Mouse (Mus musculus): Measurements from ENCODE around the gene Eif4g1. TPM values are rescaled to one million over a fixed set of nuclear protein-coding genes. Genes with fewer than 3 reads are reported as not detected.

Gene Eif4g1
- polyA plus RNA-seq, 2 experiments, result 148 to 299 TPM

GRCm38 (mm10) chr16:20672965-20673705 is 5.0 kb downstream of the Eif4g1 start:
- H3K4me3 ChIP-seq (replicated peaks; ENCODE audit: low read length), result peak overlapping the region; percentile 96
- no peaks in the 10 kb centered on the region for H3K9me3 ChIP-seq (ENCODE audit: control insufficient read depth, low read length)
- H3K27ac ChIP-seq (replicated peaks; ENCODE audit: low read depth, low read length), result peak overlapping the region; percentile 95
- peak; percentile 23 for DNase-seq (ENCODE audit: low spot score)
- peaks cover 40% of the 10 kb centered on the region for H3K36me3 ChIP-seq (ENCODE audit: control insufficient read depth, insufficient read depth, low read length)
- no peaks in the 10 kb centered on the region for H3K27me3 ChIP-seq (ENCODE audit: control insufficient read depth, insufficient read depth, low read length)
- H3K9ac ChIP-seq (ENCODE audit: low read depth, low read length, severe bottlenecking), result peak overlapping the region; percentile 95
- peak; percentile 75 for ATAC-seq (ENCODE audit: low FRiP score, low read depth)
- no peak for TF ChIP-seq POLR2A (IDR thresholded peaks at IDR 0.05; ENCODE audit: borderline replicate concordance, extremely low read depth, insufficient read depth, insufficient read length)
- H3K4me2 ChIP-seq (replicated peaks; ENCODE audit: low read depth, low read length, severe bottlenecking), result peak overlapping the region; percentile 83
- WGBS, result 0% methylated on average over 25 of the region's 78 CpGs
- peaks cover 17% of the 10 kb centered on the region for H3K4me1 ChIP-seq (ENCODE audit: control insufficient read depth, insufficient read depth, low read length)

GRCm38 (mm10) chr16:20673706-20674303 is 5.7 kb downstream of the Eif4g1 start:
- 4% methylated on average over 14 of the region's 14 CpGs for WGBS
- H3K36me3 ChIP-seq (ENCODE audit: control insufficient read depth, insufficient read depth, low read length), result peaks cover 47% of the 10 kb centered on the region
- peak overlapping the region; percentile 96 for H3K4me3 ChIP-seq (replicated peaks; ENCODE audit: low read length)

GRCm38 (mm10) chr16:20675213-20675612 is 7.1 kb downstream of the Eif4g1 start:
- 90% methylated on average over 6 of the region's 6 CpGs for WGBS
- DNase-seq (ENCODE audit: low spot score) (no peak), ATAC-seq (ENCODE audit: low FRiP score, low read depth) (no peak)
- no peak overlapping the region for H3K4me3 ChIP-seq (replicated peaks; ENCODE audit: low read length)
- no peak for TF ChIP-seq POLR2A (IDR thresholded peaks at IDR 0.05; ENCODE audit: borderline replicate concordance, extremely low read depth, insufficient read depth, insufficient read length)
- H3K27ac ChIP-seq (replicated peaks; ENCODE audit: low read depth, low read length), result no peak overlapping the region
- no peak overlapping the region for H3K9ac ChIP-seq (ENCODE audit: low read depth, low read length, severe bottlenecking)
- H3K4me1 ChIP-seq (ENCODE audit: control insufficient read depth, insufficient read depth, low read length), result peaks cover 17% of the 10 kb centered on the region
- H3K27me3 ChIP-seq (ENCODE audit: control insufficient read depth, insufficient read depth, low read length), result no peaks in the 10 kb centered on the region
- H3K4me2 ChIP-seq (replicated peaks; ENCODE audit: low read depth, low read length, severe bottlenecking), result 0 out of 2 replicates have a peak overlapping the region, but pooled peaks have one; percentile 17
- peaks cover 60% of the 10 kb centered on the region for H3K36me3 ChIP-seq (ENCODE audit: control insufficient read depth, insufficient read depth, low read length)
- H3K9me3 ChIP-seq (ENCODE audit: control insufficient read depth, low read length), result no peaks in the 10 kb centered on the region

More at GRCm38 (mm10) chr16:20673706-20674303, 5.7 kb downstream of the Eif4g1 start:
- H3K27me3 ChIP-seq (ENCODE audit: control insufficient read depth, insufficient read depth, low read length), result no peaks in the 10 kb centered on the region
- peak overlapping the region; percentile 95 for H3K9ac ChIP-seq (ENCODE audit: low read depth, low read length, severe bottlenecking)
- no peak for TF ChIP-seq POLR2A (IDR thresholded peaks at IDR 0.05; ENCODE audit: borderline replicate concordance, extremely low read depth, insufficient read depth, insufficient read length)
- peak overlapping the region; percentile 83 for H3K4me2 ChIP-seq (replicated peaks; ENCODE audit: low read depth, low read length, severe bottlenecking)
- H3K27ac ChIP-seq (replicated peaks; ENCODE audit: low read depth, low read length), result peak overlapping the region; percentile 95
- DNase-seq (ENCODE audit: low spot score) (no peak), ATAC-seq (ENCODE audit: low FRiP score, low read depth) (no peak)
- H3K4me1 ChIP-seq (ENCODE audit: control insufficient read depth, insufficient read depth, low read length), result peaks cover 17% of the 10 kb centered on the region
- H3K9me3 ChIP-seq (ENCODE audit: control insufficient read depth, low read length), result no peaks in the 10 kb centered on the region

- Histone ChIP-seq H3K4me1 (ENCODE audit: control insufficient read depth, insufficient read depth, low read length) (peaks cover 17% of the 10 kb centered on the region), H3K9ac (ENCODE audit: low read depth, low read length, severe bottlenecking) (no peak overlapping the region), H3K27me3 (ENCODE audit: control insufficient read depth, insufficient read depth, low read length) (no peaks in the 10 kb centered on the region), H3K4me3 (replicated peaks; ENCODE audit: low read length) (no peak overlapping the region), H3K36me3 (ENCODE audit: control insufficient read depth, insufficient read depth, low read length) (peaks cover 75% of the 10 kb centered on the region), H3K27ac (replicated peaks; ENCODE audit: low read depth, low read length) (no peak overlapping the region), H3K9me3 (ENCODE audit: control insufficient read depth, low read length) (no peaks in the 10 kb centered on the region), H3K4me2 (replicated peaks; ENCODE audit: low read depth, low read length, severe bottlenecking) (no peak overlapping the region)
- 59% methylated on average over 4 of the region's 4 CpGs for WGBS
- ATAC-seq (ENCODE audit: low FRiP score, low read depth), result no peak
- no peak for DNase-seq (ENCODE audit: low spot score)
- TF ChIP-seq POLR2A (IDR thresholded peaks at IDR 0.05; ENCODE audit: borderline replicate concordance, extremely low read depth, insufficient read depth, insufficient read length), result no peak
Observed at GRCm38 (mm10) chr16:20676702-20677101, 8.6 kb downstream of the Eif4g1 start.

- Histone ChIP-seq H3K4me2 (replicated peaks; ENCODE audit: low read depth, low read length, severe bottlenecking) (no peak overlapping the region), H3K4me3 (replicated peaks; ENCODE audit: low read length) (no peak overlapping the region), H3K36me3 (ENCODE audit: control insufficient read depth, insufficient read depth, low read length) (peaks cover 82% of the 10 kb centered on the region), H3K27me3 (ENCODE audit: control insufficient read depth, insufficient read depth, low read length) (no peaks in the 10 kb centered on the region), H3K27ac (replicated peaks; ENCODE audit: low read depth, low read length) (no peak overlapping the region), H3K9me3 (ENCODE audit: control insufficient read depth, low read length) (no peaks in the 10 kb centered on the region), H3K4me1 (ENCODE audit: control insufficient read depth, insufficient read depth, low read length) (peaks cover 17% of the 10 kb centered on the region), H3K9ac (ENCODE audit: low read depth, low read length, severe bottlenecking) (no peak overlapping the region)
- 75% methylated on average over 5 of the region's 5 CpGs for WGBS
- DNase-seq (ENCODE audit: low spot score), result no peak
- no peak for TF ChIP-seq POLR2A (IDR thresholded peaks at IDR 0.05; ENCODE audit: borderline replicate concordance, extremely low read depth, insufficient read depth, insufficient read length)
- no peak for ATAC-seq (ENCODE audit: low FRiP score, low read depth)
Observed at GRCm38 (mm10) chr16:20677380-20677779, 9.3 kb downstream of the Eif4g1 start.

Data from limb, embryonic 14.5 days (tissue).